Mouse (Mus musculus) brain, adult 2 months (tissue): ENCODE measurements at regions not wholly inside any gene's neighbourhood (a gene's known extent, or its start where the extent isn't known, plus 50 kb on each side); places are given as distances from the start of the nearest gene placed in this dataset.
A peak's percentile ranks its signal among the peaks of the same experiment; 100 is the strongest.
"Not testable (repeated sequence)": the region's sequence is repeated elsewhere in the genome, so short reads cannot be mapped to it uniquely, and the experiment has no call there.

Source experiments
- DNase-seq: peaks from one replicate; pipeline ENCODE4 v3.0.0; 2011; ENCODE audit warnings: low read depth, low spot score

GRCm38 (mm10) chr4:3497392-3497791, 312.2 kb upstream of the Vmn1r3 start:
- DNase-seq = not testable (repeated sequence)

- not testable (repeated sequence) for DNase-seq
Observed at GRCm38 (mm10) chr4:3495987-3496386, 310.8 kb upstream of the Vmn1r3 start.

DNA sequence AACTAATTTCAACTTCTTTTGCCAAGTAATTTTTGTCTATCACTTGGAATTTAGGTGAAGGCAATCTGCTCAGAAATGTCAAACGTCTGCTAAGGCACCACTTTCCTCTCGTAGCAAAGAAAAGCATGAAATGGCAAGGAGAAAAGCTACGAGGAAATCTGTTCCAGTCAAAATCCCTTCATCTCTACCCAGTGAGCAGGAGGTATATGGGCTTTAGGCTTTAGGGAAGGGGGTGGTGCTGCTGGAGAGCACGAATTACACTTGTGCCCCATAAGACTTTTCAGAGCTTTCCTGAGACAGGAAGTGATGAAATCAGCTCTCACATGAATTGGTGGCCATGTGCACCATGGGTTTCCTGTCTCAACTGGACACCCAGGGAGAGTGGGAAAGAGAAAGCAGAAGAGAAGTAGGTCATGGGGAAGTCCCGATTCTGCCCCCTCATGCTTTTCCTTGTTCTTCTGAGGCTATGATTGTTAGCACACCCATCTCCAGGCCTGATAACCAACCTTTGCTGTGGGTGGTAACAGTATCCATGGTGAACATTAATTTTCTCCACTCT, 309.0 kb upstream of the Vmn1r3 start:
- not testable (repeated sequence) for DNase-seq

GRCm38 (mm10) chr4:3490901-3491300, 305.7 kb upstream of the Vmn1r3 start:
- DNase-seq = not testable (repeated sequence)

DNA sequence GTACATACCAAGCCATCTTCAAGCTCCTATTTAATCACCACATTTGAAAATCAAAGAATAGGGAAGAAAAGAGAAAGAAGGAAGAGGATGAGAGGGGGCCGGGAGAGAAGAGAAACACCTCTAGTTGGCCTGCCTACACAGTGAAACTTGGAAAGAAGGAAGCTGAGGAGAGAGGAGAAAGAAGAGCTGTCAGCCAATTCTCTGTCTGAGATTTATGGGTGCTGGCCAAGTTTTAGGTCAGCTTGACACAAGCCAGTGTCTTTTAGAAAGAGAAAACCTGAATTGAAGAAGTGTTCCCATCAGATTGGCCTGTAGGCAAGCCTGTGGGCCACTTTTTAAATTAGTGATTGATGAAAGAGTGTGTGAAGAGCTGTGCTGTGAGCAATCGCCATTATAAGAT, 296.9 kb upstream of the Vmn1r3 start:
- peak; percentile 28 for DNase-seq

GRCm38 (mm10) chr4:3456773-3457172, 271.6 kb upstream of the Vmn1r3 start:
- no peak for DNase-seq

DNA sequence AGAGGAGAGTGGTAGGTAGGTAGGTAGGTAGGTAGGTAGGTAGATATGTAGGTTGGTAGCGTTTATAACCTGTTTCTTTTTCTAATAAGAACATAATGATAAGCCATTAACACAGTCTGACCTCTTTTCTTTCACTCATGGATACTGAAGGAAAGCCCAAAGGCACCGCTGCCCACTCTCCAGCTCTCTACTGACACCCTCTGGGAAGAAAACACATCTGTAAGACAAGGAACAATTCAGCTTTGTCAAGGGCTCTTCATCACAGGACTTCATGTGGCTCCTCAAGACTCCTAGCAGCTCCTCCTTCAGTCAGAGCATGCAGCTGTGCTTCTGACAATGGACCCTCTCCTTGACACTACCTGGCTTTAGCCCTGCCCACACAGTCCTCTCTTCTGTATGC, 252.2 kb upstream of the Vmn1r3 start:
- not testable (repeated sequence) for DNase-seq

- no peak for DNase-seq
Observed at GRCm38 (mm10) chr4:3427968-3428367, 242.8 kb upstream of the Vmn1r3 start.

- DNase-seq = peak; percentile 31
Observed at GRCm38 (mm10) chr4:3419920-3420499, 234.9 kb upstream of the Vmn1r3 start.

- DNase-seq = no peak
Observed at GRCm38 (mm10) chr4:3416670-3417069, 231.5 kb upstream of the Vmn1r3 start.

DNA sequence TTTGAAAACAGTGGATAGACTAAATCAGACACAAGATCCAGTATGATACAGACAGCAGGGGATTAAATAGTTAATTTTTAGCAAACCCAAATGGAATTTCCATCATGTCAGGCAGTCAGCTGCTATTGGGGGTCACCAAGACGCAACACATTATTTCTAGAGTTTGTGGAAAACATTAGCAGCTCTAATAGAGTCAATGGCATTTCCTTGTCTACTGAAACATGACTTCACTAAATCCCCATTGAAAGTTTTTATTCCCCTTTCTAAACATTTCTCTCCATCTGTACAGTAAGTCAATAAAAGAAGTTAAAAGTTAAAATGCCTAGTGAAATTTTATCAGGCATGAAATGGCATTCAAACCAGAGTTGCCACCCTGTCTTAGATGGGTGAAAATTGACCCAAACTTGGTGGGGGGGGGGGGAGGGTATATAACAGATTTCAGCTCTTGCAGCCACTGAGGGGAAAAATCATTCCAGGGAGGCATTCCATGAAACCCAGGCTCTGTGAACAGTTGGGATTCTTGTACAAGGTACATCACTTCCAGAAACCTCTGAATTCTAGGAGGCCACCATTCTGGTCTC, 229.4 kb upstream of the Vmn1r3 start:
- DNase-seq = not testable (repeated sequence)

- DNase-seq = no peak
Observed at GRCm38 (mm10) chr4:3413493-3414441, 228.6 kb upstream of the Vmn1r3 start.

- DNase-seq = not testable (repeated sequence)
Observed at GRCm38 (mm10) chr4:3412323-3412722, 227.2 kb upstream of the Vmn1r3 start.

- DNase-seq = not testable (repeated sequence)
Observed at GRCm38 (mm10) chr4:3402856-3403255, 217.7 kb upstream of the Vmn1r3 start.

GRCm38 (mm10) chr4:3401766-3402165, 216.6 kb upstream of the Vmn1r3 start:
- DNase-seq = not testable (repeated sequence)

DNA sequence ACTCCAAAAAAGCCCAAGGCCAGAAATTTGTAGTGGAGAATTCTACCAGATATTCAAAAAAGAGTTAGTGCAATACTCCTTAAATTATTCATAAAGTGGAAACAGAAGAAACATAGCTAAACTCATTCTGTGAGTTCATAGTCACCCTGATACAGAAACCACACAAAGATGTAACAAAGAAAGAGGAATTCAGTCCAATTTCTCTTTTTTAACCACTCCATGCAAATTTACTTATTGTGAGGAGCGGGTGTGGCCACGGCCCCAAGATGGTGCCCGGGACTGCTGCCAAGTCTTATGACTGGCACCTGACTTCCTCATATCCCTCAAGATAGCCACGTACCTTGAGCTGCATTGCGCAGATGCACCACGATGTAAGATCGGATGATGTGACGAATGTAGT, 206.4 kb upstream of the Vmn1r3 start:
- not testable (repeated sequence) for DNase-seq

- DNase-seq = not testable (repeated sequence)
Observed at GRCm38 (mm10) chr4:3373027-3373763, 188.0 kb upstream of the Vmn1r3 start.

DNA sequence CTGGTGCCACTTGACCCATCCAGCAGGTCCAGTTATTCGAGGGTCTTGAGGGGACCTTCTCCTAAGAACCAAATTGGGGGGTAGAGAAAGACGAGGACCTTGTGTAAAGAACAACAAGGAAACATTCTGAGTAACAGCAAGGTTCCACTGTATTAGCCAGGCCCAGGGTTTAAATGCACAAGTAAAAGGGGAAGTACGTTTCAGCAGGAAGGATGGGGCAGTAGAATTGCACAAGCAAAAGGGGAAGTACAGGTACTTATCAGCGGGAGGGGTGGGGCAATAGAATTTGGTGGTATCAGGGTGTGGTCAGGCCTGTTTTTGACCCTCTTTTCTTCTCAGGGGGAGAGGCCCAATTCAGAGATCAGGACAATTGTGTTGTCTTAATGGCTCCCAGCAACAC, 182.9 kb upstream of the Vmn1r3 start:
- DNase-seq = not testable (repeated sequence)

DNA sequence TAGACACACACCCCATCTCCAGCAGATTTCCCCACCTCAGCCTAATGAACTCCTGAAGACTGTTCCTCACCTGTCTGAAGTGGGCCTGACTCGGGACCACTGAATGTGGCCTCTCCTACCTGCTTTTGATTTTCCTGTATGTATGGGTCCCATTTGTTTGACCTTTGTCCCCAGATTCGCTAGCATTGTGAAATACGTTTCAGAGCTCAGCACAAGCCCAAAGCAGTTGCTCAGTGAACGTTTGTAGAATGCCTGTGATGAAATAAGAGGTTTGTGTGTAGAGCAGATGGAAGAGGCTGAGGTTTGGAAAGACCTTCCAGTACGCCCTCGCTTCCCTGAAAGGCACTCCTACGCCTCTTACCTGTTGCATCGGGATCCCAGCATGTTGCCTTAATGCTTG, 158.3 kb upstream of the Vmn1r3 start:
- DNase-seq = not testable (repeated sequence)

GRCm38 (mm10) chr4:3342696-3343095, 157.5 kb upstream of the Vmn1r3 start:
- not testable (repeated sequence) for DNase-seq

GRCm38 (mm10) chr4:3342165-3342564, 157.0 kb upstream of the Vmn1r3 start:
- not testable (repeated sequence) for DNase-seq
